Mouse (Mus musculus): ENCODE measurements around the gene Olfr459.

DNA sequence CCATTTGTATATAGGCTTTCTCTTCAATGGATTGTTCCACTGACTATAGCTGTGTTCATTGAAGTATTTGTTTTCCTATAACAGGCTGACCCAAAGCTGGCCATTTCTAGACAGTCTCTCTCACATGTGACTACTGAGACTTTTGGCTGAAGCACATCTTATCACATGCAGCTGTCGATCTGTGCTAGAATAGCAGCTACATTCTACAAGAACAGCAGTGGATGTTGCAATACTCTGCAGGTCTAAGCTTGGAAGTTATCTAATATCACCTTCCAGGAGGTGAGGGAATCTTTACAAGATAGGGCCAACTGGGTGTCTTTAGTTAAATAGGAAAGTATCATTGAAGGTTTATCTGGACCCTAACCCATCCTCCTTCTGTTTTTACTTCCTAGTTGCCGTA is 53.5 kb downstream of the Olfr459 start:
- no peak for TF ChIP-seq POLR2A (IDR thresholded peaks at IDR 0.05; ENCODE audit: borderline replicate concordance, extremely low read depth, low read depth, low read length)
- TF ChIP-seq CTCF (IDR thresholded peaks at IDR 0.05; ENCODE audit: insufficient read depth, low read length): no peak
